Mouse (Mus musculus) layer of hippocampus, adult 2 months (tissue): ENCODE results near the gene Zer1. TPM values are rescaled to one million over a fixed set of nuclear protein-coding genes. Genes with fewer than 3 reads are reported as not detected.

Experiments
- DNase-seq, 2 experiments: peaks; one replicate each; pipeline ENCODE4 v3.0.0; 2022; ENCODE audit warnings: low spot score in 2 of 2
- H3K27ac ChIP-seq: fragments of 200-600 bp; 2 replicates; pipeline ENCODE4 v1.8.1; 2022
- H3K4me3 ChIP-seq: fragments of 200-600 bp; 2 replicates; pipeline ENCODE4 v1.8.1; 2022; ENCODE audit warnings: mild to moderate bottlenecking
- CTCF ChIP-seq: fragments of 200-600 bp; conservative IDR thresholded peaks from 2 replicates; pipeline ENCODE4 v1.8.1; 2022; ENCODE audit warnings: antibody characterized with exemption, mild to moderate bottlenecking, moderate library complexity
- total RNA-seq, 2 experiments: library from RNA; stranded (reverse); gene quantifications; 2 replicates each; pipeline ENCODE4 v1.2.3; 2021

Zer1 gene
- total RNA-seq, 2 experiments from 2014 or later = 197 to 199 TPM

DNA sequence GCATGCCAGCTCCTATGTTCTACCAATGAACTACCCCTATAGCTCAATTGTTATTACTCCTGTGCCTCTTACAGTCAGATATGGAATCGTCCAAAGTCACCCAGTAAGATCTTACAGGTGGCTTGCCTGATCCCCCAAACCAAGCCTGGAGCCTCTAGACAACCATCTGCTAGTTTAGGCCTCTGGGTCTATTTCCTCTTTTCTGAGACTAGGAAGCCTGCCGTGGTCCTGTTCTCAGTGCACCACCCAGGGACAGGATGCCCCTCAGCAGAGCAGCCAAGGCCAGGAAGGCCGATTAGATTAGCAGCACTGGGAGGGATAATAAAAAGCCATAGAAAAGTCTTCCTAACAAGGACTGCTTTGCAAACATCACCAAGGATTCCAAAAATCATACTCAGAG, 74.6 kb downstream of the Zer1 start:
- DNase-seq = no peak
- Histone ChIP-seq H3K4me3 (no peak overlapping the region), H3K27ac (no peak overlapping the region)
- no peak for TF ChIP-seq CTCF

DNA sequence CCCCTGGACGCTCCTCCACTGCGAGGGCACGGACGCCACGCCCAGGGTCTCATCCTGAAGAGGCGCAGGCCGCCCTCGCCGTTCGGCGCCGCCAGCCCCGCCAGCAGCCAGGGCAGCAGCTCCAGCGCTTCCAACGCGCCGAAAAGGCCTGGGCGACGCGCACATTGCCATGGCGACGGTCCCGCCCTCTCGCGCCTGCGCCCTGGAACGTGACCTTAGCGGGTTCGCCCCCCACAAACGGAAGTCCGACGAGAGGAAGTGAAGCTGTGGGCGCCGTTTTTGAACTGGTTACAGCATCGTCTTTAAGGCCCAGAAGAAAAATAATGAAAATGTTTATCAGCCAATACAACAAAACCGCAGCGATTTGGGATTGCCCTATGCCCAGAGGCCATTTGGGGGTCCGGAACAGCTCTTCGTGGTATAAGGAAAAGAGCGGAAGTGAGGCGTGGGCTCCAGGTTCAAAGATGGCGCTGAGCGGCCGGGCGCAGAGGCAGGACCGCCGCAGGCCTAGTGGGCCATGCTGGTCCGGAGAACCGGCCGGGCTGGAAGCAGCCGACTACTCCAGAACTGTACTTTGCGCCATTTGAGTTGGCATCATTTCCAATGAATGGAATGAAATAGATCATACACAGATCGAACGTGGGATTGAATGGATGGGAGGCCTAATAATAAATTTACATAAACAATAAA, 75.5 kb downstream of the Zer1 start, which contains the start of gene Wdr34:
TSS of gene Wdr34 (minus strand) at position 183 of the 690 bp plus-strand sequence.
- peak within 1 kb of the TSS; percentile 100 for H3K27ac ChIP-seq
- TF ChIP-seq CTCF = no peak

DNA sequence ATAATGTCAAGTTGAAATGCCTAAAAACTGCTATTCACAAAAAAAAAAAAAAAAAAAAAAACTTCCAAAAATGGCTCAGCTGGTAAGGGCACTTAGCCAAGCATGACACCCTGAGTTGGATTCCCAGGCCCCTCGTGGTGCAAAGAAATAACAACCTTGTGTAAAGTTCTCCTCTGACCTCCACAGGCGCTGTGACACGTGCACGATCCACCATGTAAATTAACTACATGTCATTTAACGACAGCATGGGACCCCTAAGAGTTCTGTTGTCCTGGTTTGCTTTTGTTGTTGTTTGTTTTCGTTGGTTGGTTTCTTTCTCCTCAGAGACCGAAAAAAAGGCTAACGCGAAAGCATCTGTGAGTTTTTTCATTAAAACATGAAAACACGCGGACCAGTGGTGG, 76.3 kb downstream of the Zer1 start:
- no peak for DNase-seq
- peak overlapping the region; percentile 100 for H3K27ac ChIP-seq
- no peak for TF ChIP-seq CTCF

More for the DNA sequence above, 75.5 kb downstream of the Zer1 start, which contains the start of gene Wdr34:
- H3K4me3 ChIP-seq = peak within 1 kb of the TSS; percentile 77
- DNase-seq = peak; percentile 96 to 99

More for the DNA sequence above, 76.3 kb downstream of the Zer1 start:
- peak overlapping the region; percentile 77 for H3K4me3 ChIP-seq

Other genes starting within 250 kb of the Zer1 start
- gene Odf2, start 235.4 kb downstream of the Zer1 start, total RNA-seq = 100 to 1,000 TPM; 113 to 127 TPM
- 10 to 100 TPM; 48.0 to 48.9 TPM for gene Gle1, start 189.2 kb downstream of the Zer1 start, total RNA-seq
- 100 to 1,000 TPM; 879 to 882 TPM for gene Sptan1, start 159.0 kb downstream of the Zer1 start, total RNA-seq
- gene Wdr34, start 75.7 kb downstream of the Zer1 start, total RNA-seq = 10 to 100 TPM; 37.3 to 37.4 TPM
- 100 to 1,000 TPM; 171 to 197 TPM for gene Set, start 67.2 kb downstream of the Zer1 start, total RNA-seq
- gene Pkn3, start 46.9 kb downstream of the Zer1 start, total RNA-seq = 1 to 10 TPM; 1.7 to 2.1 TPM
- 1 to 10 TPM; 7.6 to 9.1 TPM for gene Zdhhc12, start 30.9 kb downstream of the Zer1 start, total RNA-seq
- gene Tbc1d13, start 9.2 kb upstream of the Zer1 start, total RNA-seq = 10 to 100 TPM; 54.7 to 55.7 TPM
- gene Endog, start 46.9 kb upstream of the Zer1 start, total RNA-seq = 10 to 100 TPM; 17.6 to 24.1 TPM
- 10 to 100 TPM; 35.4 to 40.0 TPM for gene Spout1, start 53.9 kb upstream of the Zer1 start, total RNA-seq
- gene Kyat1, start 81.3 kb upstream of the Zer1 start, total RNA-seq = 10 to 100 TPM; 15.7 to 17.0 TPM
- 10 to 100 TPM; 56.8 to 59.3 TPM for gene Lrrc8a, start 113.1 kb upstream of the Zer1 start, total RNA-seq
- 10 to 100 TPM in 1 of 2 experiments, 1 to 10 TPM in 1; 8.7 to 10.9 TPM for gene Gm28035, start 116.0 kb upstream of the Zer1 start, total RNA-seq
- 10 to 100 TPM; 21.5 to 22.2 TPM for gene Phyhd1, start 141.6 kb upstream of the Zer1 start, total RNA-seq
- not detected for gene Gm28038, start 156.5 kb upstream of the Zer1 start, total RNA-seq
- 10 to 100 TPM; 22.1 to 22.2 TPM for gene Dolk, start 161.7 kb upstream of the Zer1 start, total RNA-seq
- gene Nup188, start 161.8 kb upstream of the Zer1 start, total RNA-seq = 10 to 100 TPM; 19.0 to 25.9 TPM
- gene Sh3glb2, start 234.8 kb upstream of the Zer1 start, total RNA-seq = 100 to 1,000 TPM; 287 to 288 TPM
- gene Miga2, start 239.6 kb upstream of the Zer1 start, total RNA-seq = 100 to 1,000 TPM; 112 to 120 TPM